Mouse (Mus musculus) midbrain, embryonic 16.5 days (tissue): Measurements from ENCODE around the gene Tcta. TPM values are rescaled to one million over a fixed set of nuclear protein-coding genes. Genes with fewer than 3 reads are reported as not detected.
"Not testable (repeated sequence)": the region's sequence is repeated elsewhere in the genome, so short reads cannot be mapped to it uniquely, and the experiment has no call there.

Source experiments
- ATAC-seq: fragments of 200-750 bp; cut with Nextera tagmentation; 2 replicates; pipeline ENCODE4 v1.8.0; 2017; ENCODE audit warnings: moderate TSS enrichment
- H3K27ac ChIP-seq: fragments of 300-500 bp; sonication (generic); 2 replicates; pipeline ENCODE4 v1.5.1; 2014; ENCODE audit warnings: mild to moderate bottlenecking, low read length, mixed read lengths
- H3K27me3 ChIP-seq: fragments of 300-500 bp; sonication (generic); 2 replicates; pipeline ENCODE4 v1.6.1; 2014; ENCODE audit warnings: low read depth, low read length, mixed read lengths; ENCODE audit not compliant: control insufficient read depth, insufficient read depth
- H3K36me3 ChIP-seq: fragments of 300-500 bp; sonication (generic); 2 replicates; pipeline ENCODE4 v1.6.1; 2014; ENCODE audit warnings: mild to moderate bottlenecking, low read length, moderate library complexity, mixed read lengths; ENCODE audit not compliant: control insufficient read depth, insufficient read depth
- H3K4me1 ChIP-seq: fragments of 300-500 bp; sonication (generic); 2 replicates; pipeline ENCODE4 v1.6.1; 2014; ENCODE audit warnings: mild to moderate bottlenecking, low read length, mixed read lengths; ENCODE audit not compliant: control insufficient read depth, insufficient read depth
- H3K4me2 ChIP-seq: fragments of 300-500 bp; sonication (generic); 2 replicates; pipeline ENCODE4 v1.6.1; 2014; ENCODE audit warnings: mild to moderate bottlenecking, low read length, mixed read lengths
- H3K4me3 ChIP-seq: fragments of 300-500 bp; sonication (generic); 2 replicates; pipeline ENCODE4 v1.5.1; 2014; ENCODE audit warnings: low read depth, mild to moderate bottlenecking, low read length, moderate library complexity, mixed read lengths
- H3K9ac ChIP-seq: fragments of 300-500 bp; sonication (generic); 2 replicates; pipeline ENCODE4 v1.6.1; 2014; ENCODE audit warnings: low read depth, low read length, mixed read lengths
- H3K9me3 ChIP-seq: fragments of 300-500 bp; sonication (generic); replicated peaks from 2 replicates; pipeline ENCODE4 v1.6.1; 2014; ENCODE audit warnings: mild to moderate bottlenecking, low read length, mixed read lengths; ENCODE audit not compliant: control insufficient read depth, poor library complexity, severe bottlenecking
- WGBS: fragments of 180-500 bp; shearing (Covaris S2); extraction: QIAGEN DNeasy Blood & Tissue Kit; methylation state at CpG from one replicate; pipeline ENCODE4 v1.1.7; 2014; 5-methylcytosine and 5-hydroxymethylcytosine counted together
- polyA plus RNA-seq: library from polyadenylated mRNA; unstranded; fragments of >200 nt; fragmentation: Nextera tagmentation; extraction: Ambion mirVana; gene quantifications from 2 replicates; pipeline ENCODE4 v1.2.1, GENCODE M21; 2015

The Tcta gene
- polyA plus RNA-seq, 1 experiment from 2014 or later, result 47.9 TPM

DNA sequence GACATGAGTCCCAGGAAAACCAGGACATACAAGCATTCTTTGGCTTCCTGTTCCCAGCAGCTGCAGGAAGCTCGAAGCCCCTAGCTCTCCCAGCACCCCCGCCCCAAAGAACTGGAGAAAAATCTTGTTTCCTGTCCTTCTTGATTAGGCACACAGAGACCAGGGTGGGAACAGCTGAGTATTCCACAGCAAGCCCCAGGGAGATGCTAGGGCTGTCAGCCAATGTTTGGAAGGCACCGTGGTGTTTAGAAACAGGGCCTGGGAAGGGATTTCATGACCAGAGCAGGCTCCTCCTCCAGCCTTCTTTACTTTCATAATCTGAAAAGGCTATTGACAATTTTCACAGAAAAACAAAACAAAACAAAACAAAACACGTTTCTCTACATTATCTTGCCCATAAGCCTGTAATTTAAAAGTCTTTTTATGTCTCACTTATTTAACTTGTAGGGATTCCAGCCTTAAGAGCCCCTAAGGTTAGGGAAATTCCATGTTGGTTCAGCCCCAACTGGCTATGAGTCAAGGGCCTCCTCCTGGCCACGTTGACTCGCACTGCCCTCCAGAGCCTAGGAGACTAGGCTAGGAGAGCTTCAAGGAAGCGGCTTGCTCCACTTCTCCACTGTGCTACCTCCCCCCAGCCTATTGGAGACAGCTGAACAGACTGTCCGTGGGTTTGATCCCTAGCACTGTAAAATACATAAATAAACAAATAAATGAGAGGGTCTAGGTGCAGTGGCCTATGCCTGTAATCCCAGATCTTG lies 25.7 kb downstream of the Tcta start:
- no peak for ATAC-seq
- H3K27ac ChIP-seq, result no peak overlapping the region
- H3K27me3 ChIP-seq, result no peaks in the 10 kb centered on the region
- H3K4me2 ChIP-seq, result no peak overlapping the region
- no peaks in the 10 kb centered on the region for H3K9me3 ChIP-seq
- H3K36me3 ChIP-seq, result no peaks in the 10 kb centered on the region
- no peaks in the 10 kb centered on the region for H3K4me1 ChIP-seq
- H3K9ac ChIP-seq, result no peak overlapping the region
- 40% methylated on average over 8 of the region's 8 CpGs for WGBS
- H3K4me3 ChIP-seq, result no peak overlapping the region

DNA sequence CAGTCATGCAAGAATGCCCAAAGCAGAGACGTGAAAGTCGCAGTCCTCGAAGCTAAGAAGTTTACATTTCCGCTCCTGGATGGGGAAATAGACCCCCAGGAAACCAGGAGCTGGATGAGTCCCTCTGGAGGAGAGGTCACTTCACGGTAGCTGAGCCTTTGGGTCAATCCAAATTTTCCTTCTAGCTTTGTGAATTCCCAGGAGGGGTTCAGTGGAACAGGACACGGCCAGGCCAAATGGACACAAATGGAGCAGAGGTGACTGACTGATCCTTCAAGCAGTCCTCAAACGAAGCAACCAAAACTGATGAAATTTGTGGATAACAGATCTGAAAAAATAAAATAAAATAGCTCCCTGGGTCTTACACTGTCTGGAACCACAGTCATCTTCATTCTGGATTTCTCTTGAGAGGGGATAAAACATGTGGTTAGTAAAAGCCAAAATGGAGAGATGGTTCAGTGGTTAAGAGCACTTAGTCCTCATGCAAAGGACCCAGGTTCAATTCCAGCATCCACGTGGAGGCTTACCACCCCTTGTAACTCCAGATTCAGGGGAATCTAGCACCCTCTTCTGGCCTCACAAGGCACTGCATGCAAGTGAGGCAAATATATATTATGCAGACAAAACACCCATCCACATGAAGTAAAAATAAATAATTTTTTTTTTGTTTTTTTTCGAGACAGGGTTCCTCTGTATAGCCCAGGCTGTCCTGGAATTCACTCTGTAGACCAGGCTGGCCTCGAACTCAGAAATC lies 27.1 kb downstream of the Tcta start:
- Histone ChIP-seq H3K4me2 (no peak overlapping the region), H3K36me3 (no peaks in the 10 kb centered on the region), H3K4me3 (no peak overlapping the region), H3K9ac (no peak overlapping the region), H3K4me1 (no peaks in the 10 kb centered on the region), H3K9me3 (no peaks in the 10 kb centered on the region), H3K27ac (no peak overlapping the region), H3K27me3 (no peaks in the 10 kb centered on the region)
- 67% methylated on average over 10 of the region's 10 CpGs for WGBS
- no peak for ATAC-seq

DNA sequence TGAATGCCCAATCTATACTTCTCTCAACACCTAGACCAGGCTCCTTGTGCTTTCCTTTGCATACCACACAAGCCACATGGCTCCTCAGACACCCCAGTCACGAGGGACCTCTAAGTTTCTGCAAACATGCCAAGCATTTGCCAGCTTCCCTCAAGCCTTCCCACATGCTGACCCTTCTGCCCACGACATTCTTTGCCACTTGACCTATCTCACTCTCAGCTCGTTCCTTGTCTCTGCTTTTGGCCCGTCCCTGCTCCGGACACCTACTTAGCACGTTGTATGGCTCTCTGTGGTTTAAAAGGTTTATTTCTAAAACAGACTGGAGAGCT lies 30.7 kb downstream of the Tcta start:
- H3K36me3 ChIP-seq, result no peaks in the 10 kb centered on the region
- H3K9me3 ChIP-seq, result no peaks in the 10 kb centered on the region
- H3K4me2 ChIP-seq, result no peak overlapping the region
- H3K4me1 ChIP-seq, result no peaks in the 10 kb centered on the region
- no peak overlapping the region for H3K9ac ChIP-seq
- no peak overlapping the region for H3K27ac ChIP-seq
- H3K27me3 ChIP-seq, result no peaks in the 10 kb centered on the region
- no peak for ATAC-seq
- WGBS, result 59% methylated on average over 6 of the region's 6 CpGs
- H3K4me3 ChIP-seq, result no peak overlapping the region

DNA sequence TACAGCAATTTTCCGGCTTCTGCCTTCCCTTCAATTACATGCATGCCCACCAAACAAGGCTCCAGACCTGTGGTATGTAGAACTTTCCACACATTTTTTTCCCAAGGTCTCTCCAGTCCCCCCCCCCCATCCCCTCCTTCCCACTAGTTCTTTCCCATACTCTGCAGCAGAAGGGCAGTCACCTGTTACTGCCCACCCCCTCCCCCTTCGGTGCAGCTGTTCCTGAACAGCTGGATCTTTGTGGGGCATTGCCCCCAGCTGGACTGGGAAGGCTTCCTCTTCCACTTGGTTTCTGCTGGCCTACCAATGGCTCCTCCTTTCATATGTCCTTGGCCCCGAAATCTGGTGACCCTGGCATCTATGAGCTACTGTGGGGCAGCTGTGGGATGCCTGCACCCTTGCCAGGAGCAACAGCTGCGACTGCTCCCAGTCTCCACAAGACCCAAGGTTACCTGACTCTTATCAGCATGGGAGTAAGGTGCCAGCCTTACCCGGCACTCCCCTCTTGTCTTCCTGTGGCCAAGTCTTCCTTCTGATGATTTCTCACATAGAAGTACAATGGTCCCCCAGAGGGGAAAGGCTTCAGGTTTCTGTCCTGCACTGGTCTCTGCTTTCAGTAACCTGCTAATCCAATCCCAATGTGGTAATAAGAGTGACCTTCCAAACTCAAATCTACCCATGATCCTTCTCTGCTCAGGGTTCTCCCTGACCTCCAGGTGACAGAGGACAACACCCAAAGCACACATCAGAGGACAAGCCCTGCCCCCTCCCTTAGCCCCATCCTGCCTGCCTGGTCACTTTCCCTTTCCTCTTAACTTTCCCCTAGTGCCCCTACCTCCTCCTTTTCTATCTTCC lies 31.3 kb downstream of the Tcta start:
- Histone ChIP-seq H3K9me3 (no peaks in the 10 kb centered on the region), H3K4me2 (no peak overlapping the region), H3K4me3 (no peak overlapping the region), H3K36me3 (no peaks in the 10 kb centered on the region), H3K9ac (no peak overlapping the region), H3K27ac (no peak overlapping the region), H3K4me1 (no peaks in the 10 kb centered on the region), H3K27me3 (no peaks in the 10 kb centered on the region)
- WGBS, result 81% methylated on average over 5 of the region's 5 CpGs
- no peak for ATAC-seq

DNA sequence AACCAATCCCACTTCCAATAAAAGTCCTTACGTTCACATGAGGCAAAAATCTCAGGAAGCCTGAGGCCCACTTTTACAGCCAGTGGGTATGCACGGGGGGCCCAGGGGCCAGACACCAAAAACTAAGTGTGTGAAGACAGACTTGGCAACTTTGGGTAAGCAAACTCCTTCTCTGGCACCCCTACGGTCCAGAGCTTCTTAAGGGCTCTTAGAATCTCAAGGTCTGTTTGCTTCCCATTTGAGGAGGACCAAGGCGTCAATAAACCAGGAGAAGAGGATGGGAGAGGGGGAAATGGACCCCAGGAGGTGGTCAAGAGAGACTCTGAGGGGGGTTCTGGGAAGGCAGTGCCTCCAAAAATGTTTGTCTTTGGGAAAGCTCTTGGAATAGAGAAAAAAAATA lies 32.5 kb downstream of the Tcta start:
- no peak for ATAC-seq
- H3K9ac ChIP-seq, result no peak overlapping the region
- WGBS, result 72% methylated on average over 4 of the region's 4 CpGs
- no peaks in the 10 kb centered on the region for H3K9me3 ChIP-seq
- no peaks in the 10 kb centered on the region for H3K4me1 ChIP-seq
- no peak overlapping the region for H3K4me2 ChIP-seq
- no peaks in the 10 kb centered on the region for H3K36me3 ChIP-seq
- H3K27ac ChIP-seq, result no peak overlapping the region
- H3K4me3 ChIP-seq, result no peak overlapping the region
- H3K27me3 ChIP-seq, result no peaks in the 10 kb centered on the region

DNA sequence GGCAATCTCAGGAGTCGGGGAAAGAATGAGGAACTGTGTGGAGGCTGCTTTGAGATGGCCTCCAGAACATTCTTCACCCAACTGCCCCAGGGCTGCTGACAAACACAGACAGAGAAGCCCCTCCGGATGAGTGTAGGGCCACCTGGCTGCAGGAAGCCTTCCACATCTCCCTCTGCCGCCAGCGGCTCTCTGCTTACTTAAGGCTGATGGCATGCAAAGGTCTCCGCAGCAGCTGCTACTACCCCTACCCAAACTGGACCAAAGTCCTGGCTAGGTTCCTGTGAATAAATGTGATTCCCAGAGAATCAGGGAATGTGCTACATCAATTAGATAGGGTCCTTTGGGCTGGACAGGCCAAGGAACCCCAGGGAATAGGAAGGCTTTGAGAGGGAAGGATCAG lies 33.3 kb downstream of the Tcta start:
- Histone ChIP-seq H3K4me3 (no peak overlapping the region), H3K27ac (no peak overlapping the region), H3K27me3 (no peaks in the 10 kb centered on the region), H3K9ac (no peak overlapping the region), H3K4me2 (no peak overlapping the region), H3K9me3 (no peaks in the 10 kb centered on the region), H3K36me3 (no peaks in the 10 kb centered on the region), H3K4me1 (no peaks in the 10 kb centered on the region)
- no peak for ATAC-seq
- WGBS, result 75% methylated on average over 5 of the region's 5 CpGs

DNA sequence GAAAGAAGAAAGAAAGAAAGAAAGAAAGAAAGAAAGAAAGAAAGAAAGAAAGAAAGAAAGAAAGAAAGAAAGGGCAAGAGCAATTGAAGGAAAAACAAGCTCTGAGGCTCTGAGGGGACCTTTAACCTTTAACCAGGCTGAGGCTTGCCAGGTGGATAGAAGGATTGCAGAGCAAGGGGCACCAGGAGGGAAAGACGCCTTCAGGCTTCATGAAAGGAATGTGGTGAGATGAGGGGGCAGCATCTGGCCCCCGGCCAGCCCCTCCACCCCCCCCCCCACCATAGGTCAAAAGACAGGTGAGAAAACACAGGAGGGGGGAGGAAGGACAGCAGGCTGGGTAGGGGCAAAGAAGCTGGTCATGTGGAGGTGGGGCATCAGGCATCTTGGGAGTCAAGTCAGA lies 34.0 kb downstream of the Tcta start:
- 49% methylated on average over 2 of the region's 2 CpGs for WGBS

DNA sequence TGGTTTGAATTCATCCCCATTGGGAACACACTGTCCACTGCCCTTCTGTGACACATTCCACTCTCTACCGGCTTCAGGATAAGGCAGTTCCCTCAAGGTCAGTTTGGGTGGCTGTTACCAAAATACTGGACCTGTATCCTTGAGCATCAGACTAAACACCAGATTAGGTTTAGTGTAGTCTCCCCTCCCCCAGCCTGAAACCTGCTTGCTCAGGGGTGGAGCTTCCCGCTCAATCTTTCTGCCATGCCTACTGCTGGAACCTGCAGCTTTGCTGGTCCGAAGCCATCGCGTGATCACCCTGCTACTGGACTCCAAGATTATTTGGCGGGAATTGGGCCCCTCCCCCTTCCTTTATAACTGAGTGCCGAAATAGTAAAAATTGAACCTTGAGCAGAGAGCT lies 37.3 kb downstream of the Tcta start:
- not testable (repeated sequence) for H3K9me3 ChIP-seq

More for the DNA sequence above, 34.0 kb downstream of the Tcta start:
- no peak for ATAC-seq
- Histone ChIP-seq H3K9me3 (no peaks in the 10 kb centered on the region), H3K4me1 (no peaks in the 10 kb centered on the region), H3K27ac (no peak overlapping the region), H3K27me3 (no peaks in the 10 kb centered on the region), H3K9ac (no peak overlapping the region), H3K4me3 (no peak overlapping the region), H3K36me3 (no peaks in the 10 kb centered on the region), H3K4me2 (no peak overlapping the region)

DNA sequence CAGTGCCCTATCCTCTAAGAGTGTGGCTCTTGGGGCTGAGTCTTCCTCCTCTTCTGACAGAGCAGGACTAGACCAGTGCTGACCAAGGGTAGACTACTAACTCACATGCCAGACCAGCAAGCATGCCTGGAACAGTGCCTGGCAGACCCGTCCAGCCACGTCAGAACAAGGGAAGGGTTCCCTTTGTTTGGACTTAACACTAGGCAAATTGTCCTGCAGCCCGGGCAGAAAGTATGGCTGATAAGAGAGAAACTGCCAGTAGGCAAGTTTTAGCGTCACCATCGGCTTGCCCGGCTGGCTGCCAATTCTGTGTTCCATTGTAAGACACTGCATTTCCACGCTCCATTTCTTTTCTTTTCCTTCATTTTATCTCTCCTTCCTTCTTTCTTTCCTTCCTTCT lies 38.3 kb downstream of the Tcta start:
- Histone ChIP-seq H3K4me2 (no peak overlapping the region), H3K9me3 (no peaks in the 10 kb centered on the region), H3K9ac (no peak overlapping the region), H3K27me3 (no peaks in the 10 kb centered on the region), H3K4me1 (peaks cover 5% of the 10 kb centered on the region), H3K27ac (no peak overlapping the region), H3K36me3 (no peaks in the 10 kb centered on the region), H3K4me3 (no peak overlapping the region)
- ATAC-seq, result no peak
- WGBS, result 87% methylated on average over 7 of the region's 7 CpGs

More for the DNA sequence above, 37.3 kb downstream of the Tcta start:
- H3K27ac ChIP-seq, H3K4me2 ChIP-seq, H3K27me3 ChIP-seq, ATAC-seq, H3K4me3 ChIP-seq, H3K36me3 ChIP-seq, H3K9ac ChIP-seq, H3K4me1 ChIP-seq: not testable (repeated sequence)
- WGBS, result 92% methylated on average over 6 of the region's 7 CpGs
